Mouse (Mus musculus) liver, adult 2 months (tissue): ENCODE data around the gene Trim54. TPM values are rescaled to one million over a fixed set of nuclear protein-coding genes. Genes with fewer than 3 reads are reported as not detected.
A peak's percentile ranks its signal among the peaks of the same experiment; 100 is the strongest.

Source experiments
- DNase-seq: peaks from one replicate; pipeline ENCODE4 v3.0.0-alpha.2; 2011; ENCODE audit warnings: low read depth, low spot score; ENCODE audit errors: extremely low read depth
- H3K27ac ChIP-seq: fragments of 200-500 bp; replicated peaks from 2 replicates; pipeline ENCODE4 v1.5.1; 2012; ENCODE audit warnings: low read depth, mild to moderate bottlenecking, control low read depth, inconsistent platforms, low read length; ENCODE audit not compliant: insufficient read depth
- H3K27me3 ChIP-seq: fragments of 200-500 bp; 2 replicates; pipeline ENCODE4 v1.6.1; 2012; ENCODE audit warnings: mild to moderate bottlenecking, moderate library complexity, low read length, inconsistent platforms; ENCODE audit not compliant: control insufficient read depth, insufficient read depth
- H3K36me3 ChIP-seq: fragments of 200-500 bp; 2 replicates; pipeline ENCODE4 v1.6.1; 2012; ENCODE audit warnings: low read length, inconsistent platforms; ENCODE audit not compliant: control insufficient read depth, insufficient read depth
- H3K4me1 ChIP-seq: fragments of 200-500 bp; 2 replicates; pipeline ENCODE4 v1.6.1; 2011; ENCODE audit warnings: low read length; ENCODE audit not compliant: control insufficient read depth, insufficient read depth
- H3K4me3 ChIP-seq: fragments of 200-500 bp; 2 replicates; pipeline ENCODE4 v1.5.1; 2011; ENCODE audit warnings: low read depth, mild to moderate bottlenecking, control low read depth, low read length, moderate library complexity; ENCODE audit not compliant: insufficient read depth
- H3K79me2 ChIP-seq: fragments of 200-500 bp; 2 replicates; pipeline ENCODE4 v1.6.1; 2012; ENCODE audit warnings: inconsistent platforms, mild to moderate bottlenecking, low read length, moderate library complexity; ENCODE audit not compliant: control insufficient read depth, insufficient read depth
- H3K9ac ChIP-seq: fragments of 200-500 bp; 2 replicates; pipeline ENCODE4 v1.6.1; 2012; ENCODE audit warnings: low read depth, mild to moderate bottlenecking, control low read depth, inconsistent platforms, low read length
- CTCF ChIP-seq: fragments of 200-500 bp; IDR thresholded peaks from 2 replicates; pipeline ENCODE4 v1.5.1; 2011; ENCODE audit warnings: low read depth, low read length, control low read depth
- POLR2A ChIP-seq: fragments of 200-500 bp; IDR thresholded peaks from 2 replicates; pipeline ENCODE4 v1.6.1; 2011; ENCODE audit warnings: low read length, control low read depth; ENCODE audit not compliant: insufficient read depth; ENCODE audit errors: extremely low read depth
- WGBS: fragments of 180-500 bp; shearing (Covaris S2); methylation state at CpG from one replicate; pipeline ENCODE4 v1.1.7; 2018; 5-methylcytosine and 5-hydroxymethylcytosine counted together
- polyA plus RNA-seq: library from polyadenylated mRNA; depleted of rRNA; stranded (reverse); fragments of >200 nt; gene quantifications from 2 replicates; pipeline ENCODE4 v1.2.3, GENCODE M21; 2012
- total RNA-seq: library from RNA; depleted of rRNA; stranded (reverse); fragments of >200 nt; gene quantifications from 2 replicates; pipeline ENCODE4 v1.2.3, GENCODE M21; 2014

Gene Trim54
- total and polyA plus RNA-seq, 2 experiments: 0.28 TPM; not detected in 1

GRCm38 (mm10) chr5:31154152-31154553 lies 37.6 kb downstream of the Trim54 start, which contains the start of gene Mpv17:
Mpv17 (minus strand) TSS chr5:31154251.
- peak within 1 kb of the TSS; percentile 75 for H3K9ac ChIP-seq
- peaks cover 20% of the 10 kb centered on the region for H3K36me3 ChIP-seq
- H3K4me3 ChIP-seq: peak within 1 kb of the TSS; percentile 92
- DNase-seq: peak; percentile 87
- no peaks in the 10 kb centered on the region for H3K27me3 ChIP-seq
- no peaks in the 10 kb centered on the region for H3K79me2 ChIP-seq
- under 1% methylated on average over 19 of the region's 19 CpGs for WGBS
- peak; percentile 48; the same call in 1 of the 2 replicates for TF ChIP-seq POLR2A
- TF ChIP-seq CTCF: no peak
- H3K4me1 ChIP-seq: peaks cover 7% of the 10 kb centered on the region; the same call in 1 of the 2 replicates
- H3K27ac ChIP-seq: peak within 1 kb of the TSS; percentile 30; the same call in 1 of the 2 replicates

- H3K79me2 ChIP-seq: no peaks in the 10 kb centered on the region
- no peak for DNase-seq
- peaks cover 75% of the 10 kb centered on the region for H3K36me3 ChIP-seq
- H3K27ac ChIP-seq: no peak overlapping the region
- H3K4me1 ChIP-seq: no peaks in the 10 kb centered on the region
- no peak overlapping the region for H3K4me3 ChIP-seq
- no peak overlapping the region for H3K9ac ChIP-seq
- H3K27me3 ChIP-seq: no peaks in the 10 kb centered on the region
- TF ChIP-seq CTCF (no peak), POLR2A (no peak)
These were observed 46.0 kb downstream of the Trim54 start for GRCm38 (mm10) chr5:31162462-31162861.

- DNase-seq: no peak
- Histone ChIP-seq H3K4me3 (no peak overlapping the region), H3K36me3 (peaks cover 74% of the 10 kb centered on the region), H3K79me2 (no peaks in the 10 kb centered on the region), H3K27ac (no peak overlapping the region), H3K4me1 (no peaks in the 10 kb centered on the region), H3K9ac (no peak overlapping the region), H3K27me3 (no peaks in the 10 kb centered on the region)
- 98% methylated on average over 1 of the region's 1 CpGs for WGBS
- TF ChIP-seq POLR2A: no peak
- TF ChIP-seq CTCF: no peak
These were observed 48.4 kb downstream of the Trim54 start for GRCm38 (mm10) chr5:31164878-31165277.

DNA sequence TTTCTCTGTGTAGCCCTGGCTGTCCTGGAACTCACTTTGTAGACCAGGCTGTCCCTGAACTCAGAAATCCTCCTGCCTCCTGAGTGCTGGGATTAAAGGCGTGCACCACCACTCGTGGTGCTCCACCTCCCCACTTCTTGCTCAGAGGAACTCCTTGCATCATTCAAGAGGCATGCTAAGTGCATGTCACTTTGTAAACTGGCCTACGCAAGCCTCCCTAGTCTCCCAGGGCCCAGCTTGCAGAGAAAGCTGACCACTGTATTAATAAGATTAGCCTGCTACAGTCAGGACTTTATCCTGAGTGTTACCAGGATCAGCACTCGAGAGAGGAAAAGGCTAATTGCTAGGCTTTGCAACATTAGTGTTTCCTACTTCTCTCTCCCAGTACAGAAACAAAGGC lies 52.1 kb downstream of the Trim54 start:
- no peaks in the 10 kb centered on the region for H3K4me1 ChIP-seq
- H3K36me3 ChIP-seq: peaks cover 84% of the 10 kb centered on the region
- H3K79me2 ChIP-seq: no peaks in the 10 kb centered on the region
- no peak for TF ChIP-seq CTCF
- TF ChIP-seq POLR2A: no peak
- no peaks in the 10 kb centered on the region for H3K27me3 ChIP-seq
- H3K9ac ChIP-seq: no peak overlapping the region
- no peak overlapping the region for H3K27ac ChIP-seq
- DNase-seq: no peak
- no peak overlapping the region for H3K4me3 ChIP-seq
- 94% methylated on average over 4 of the region's 4 CpGs for WGBS

DNA sequence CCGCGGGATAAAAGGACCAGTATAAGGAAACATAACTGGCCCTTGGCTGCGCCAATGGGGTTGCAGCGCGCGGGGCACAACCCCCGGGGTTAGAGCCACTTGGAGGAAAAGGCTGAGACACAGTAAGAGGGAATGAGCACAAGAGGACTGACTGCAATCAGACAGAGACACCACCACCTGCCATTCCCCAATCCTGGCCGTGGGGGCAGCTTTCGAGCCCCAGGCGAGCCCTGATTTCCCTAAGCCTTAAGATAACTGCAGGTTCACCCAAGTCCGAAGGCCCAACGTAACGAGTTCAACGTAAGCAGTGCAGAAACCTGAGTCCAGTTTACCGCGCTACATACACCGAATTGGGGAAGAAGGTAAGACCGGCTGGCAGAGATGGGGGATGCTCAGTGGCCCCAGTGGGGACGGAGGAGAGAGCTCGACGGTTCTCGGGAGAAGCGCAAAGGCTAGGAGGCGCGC lies 62.8 kb downstream of the Trim54 start:
- H3K79me2 ChIP-seq: peaks cover 16% of the 10 kb centered on the region; the same call in 1 of the 2 replicates
- peaks cover 3% of the 10 kb centered on the region; the same call in 1 of the 2 replicates for H3K4me1 ChIP-seq
- peak overlapping the region; percentile 79 for H3K9ac ChIP-seq
- H3K27ac ChIP-seq: peak overlapping the region; percentile 93
- DNase-seq: peak; percentile 33
- under 1% methylated on average over 25 of the region's 25 CpGs for WGBS
- no peak for TF ChIP-seq CTCF
- TF ChIP-seq POLR2A: no peak
- H3K4me3 ChIP-seq: peak overlapping the region; percentile 91
- H3K36me3 ChIP-seq: peaks cover 2% of the 10 kb centered on the region; the same call in 1 of the 2 replicates
- H3K27me3 ChIP-seq: no peaks in the 10 kb centered on the region

DNA sequence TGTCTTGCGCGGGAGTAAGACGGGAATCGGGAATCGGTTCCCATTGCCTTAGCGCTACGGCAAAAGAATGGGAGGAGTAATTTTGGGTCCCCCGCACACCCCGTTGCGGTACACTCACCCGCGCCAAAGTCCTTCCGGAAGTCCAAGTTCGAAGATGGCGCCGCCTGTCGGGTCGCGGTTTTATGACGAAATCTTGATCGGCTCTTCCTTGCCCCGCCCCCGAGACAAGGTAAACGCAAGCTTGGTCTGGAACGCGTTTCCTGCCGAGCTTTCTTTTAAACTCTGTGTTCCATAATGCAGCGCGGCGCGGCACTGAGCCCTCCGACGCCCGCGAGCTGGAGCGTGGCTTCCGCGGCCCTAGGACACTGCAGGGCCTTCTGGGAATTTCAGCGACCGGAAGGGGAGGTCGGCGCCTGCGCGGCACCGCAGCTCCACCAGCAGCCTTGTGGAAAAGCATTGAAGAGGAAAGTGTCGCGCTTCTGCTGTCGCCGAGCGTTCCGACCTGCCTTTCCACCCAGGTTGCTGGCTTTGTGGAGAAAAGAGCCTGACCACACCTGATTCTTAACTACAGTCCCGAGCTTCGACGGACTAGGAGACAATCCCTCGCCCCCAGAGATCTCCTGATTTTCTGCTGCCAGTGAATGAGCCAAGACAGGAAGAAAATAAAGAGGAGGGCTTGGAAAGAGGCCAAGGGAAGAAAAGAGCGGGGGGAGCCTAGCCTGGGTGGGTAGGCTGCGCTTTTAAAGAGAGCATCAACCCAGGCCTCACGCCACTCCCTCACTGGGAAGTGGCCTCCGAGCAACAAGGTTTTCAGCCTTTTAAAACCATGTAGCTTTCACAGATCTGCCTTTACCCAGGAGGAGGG lies 63.5 kb downstream of the Trim54 start, which contains the start of the genes Gm29609 and Gtf3c2:
Gm29609 (minus strand) TSS at position 146 of the 865 bp plus-strand sequence.
Gtf3c2 (minus strand) TSS at position 379 of the 865 bp plus-strand sequence.
- Histone ChIP-seq H3K27me3 (no peaks in the 10 kb centered on the region), H3K79me2 (peaks cover 16% of the 10 kb centered on the region; the same call in 1 of the 2 replicates), H3K9ac (peak within 1 kb of the TSS; percentile 86), H3K4me1 (peaks cover 3% of the 10 kb centered on the region; the same call in 1 of the 2 replicates), H3K36me3 (no peaks in the 10 kb centered on the region), H3K27ac (peak within 1 kb of the TSS; percentile 93), H3K4me3 (peak within 1 kb of the TSS; percentile 91)
- DNase-seq: peak; percentile 88
- peak; percentile 73 for TF ChIP-seq POLR2A
- TF ChIP-seq CTCF: no peak
- WGBS: under 1% methylated on average over 59 of the region's 59 CpGs
